Mouse (Mus musculus) heart, embryonic 10.5 days (tissue): ENCODE results near the gene Ube2i. TPM values are rescaled to one million over a fixed set of nuclear protein-coding genes. Genes with fewer than 3 reads are reported as not detected.
A peak's percentile ranks its signal among the peaks of the same experiment; 100 is the strongest.

Source experiments
- DNase-seq: peaks from one replicate; pipeline ENCODE4 v3.0.0-alpha.2; 2017; ENCODE audit warnings: low spot score
- H3K27ac ChIP-seq: fragments of 300-500 bp; sonication (generic); 2 replicates; pipeline ENCODE4 v1.5.1; 2016; ENCODE audit warnings: mild to moderate bottlenecking
- H3K27me3 ChIP-seq: fragments of 300-500 bp; sonication (generic); 2 replicates; pipeline ENCODE4 v1.6.1; 2016; ENCODE audit warnings: mild to moderate bottlenecking; ENCODE audit not compliant: poor library complexity, insufficient read depth, severe bottlenecking
- H3K36me3 ChIP-seq: fragments of 300-500 bp; sonication (generic); 2 replicates; pipeline ENCODE4 v1.6.1; 2016; ENCODE audit warnings: mild to moderate bottlenecking, moderate library complexity
- H3K4me1 ChIP-seq: fragments of 300-500 bp; sonication (generic); 2 replicates; pipeline ENCODE4 v1.6.1; 2016; ENCODE audit warnings: mild to moderate bottlenecking
- H3K4me3 ChIP-seq: fragments of 300-500 bp; sonication (generic); 2 replicates; pipeline ENCODE4 v1.5.1; 2016; ENCODE audit warnings: mild to moderate bottlenecking, moderate library complexity
- H3K9me3 ChIP-seq: fragments of 300-500 bp; sonication (generic); 2 replicates; pipeline ENCODE4 v1.6.1; 2016; ENCODE audit warnings: mild to moderate bottlenecking, moderate library complexity
- WGBS: fragments of 180-500 bp; shearing (Covaris S2); methylation state at CpG from one replicate; pipeline ENCODE4 v1.1.7; 2016; 5-methylcytosine and 5-hydroxymethylcytosine counted together
- polyA plus RNA-seq: library from polyadenylated mRNA; unstranded; fragments of >200 nt; fragmentation: Nextera tagmentation; extraction: Ambion mirVana; gene quantifications from 2 replicates; pipeline ENCODE4 v1.2.1, GENCODE M21; 2016

Gene Ube2i
- polyA plus RNA-seq, 1 experiment from 2014 or later = 716 TPM

DNA sequence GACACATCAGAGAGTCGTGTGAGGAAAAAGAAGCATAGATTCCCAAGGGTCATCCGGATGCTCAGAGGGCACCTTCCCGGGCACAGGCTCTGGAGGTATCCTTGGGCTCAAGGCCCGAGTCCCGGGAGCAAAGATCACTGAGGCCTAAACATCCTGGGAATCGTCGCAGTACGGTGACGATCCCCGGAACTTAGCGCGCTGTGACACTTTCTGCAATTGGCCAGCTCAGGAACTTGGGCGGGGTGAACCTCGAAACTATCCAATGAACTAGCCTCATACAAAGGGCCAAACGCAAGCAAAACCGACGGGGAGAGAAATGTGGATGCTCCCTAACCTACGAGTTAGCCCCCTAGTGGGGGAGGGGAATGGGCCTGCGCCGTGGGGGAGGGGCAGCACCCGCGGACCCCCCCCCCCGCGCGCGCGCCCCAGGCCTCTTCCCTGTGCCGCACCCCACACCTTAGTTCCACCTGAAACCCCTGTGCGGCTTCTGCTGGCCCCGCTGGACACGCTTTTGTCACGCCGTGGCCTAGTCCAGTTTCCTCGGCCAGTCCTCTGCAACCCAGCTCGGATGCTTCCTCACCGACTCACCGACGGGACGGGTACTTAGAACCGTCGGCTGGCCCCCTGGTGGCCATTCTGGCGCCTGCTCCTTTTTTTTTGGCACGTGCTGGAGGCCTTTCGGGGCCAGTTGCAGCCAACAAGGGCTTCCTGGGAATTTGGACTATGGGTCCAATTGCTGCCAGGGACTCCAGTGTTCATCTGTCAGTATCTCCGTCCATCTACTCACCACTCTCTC, 518 bp downstream of the Ube2i start:
- no peaks in the 10 kb centered on the region for H3K27me3 ChIP-seq
- H3K4me3 ChIP-seq = peak overlapping the region; percentile 98
- WGBS = under 1% methylated on average over 40 of the region's 45 CpGs
- H3K4me1 ChIP-seq = peaks cover 31% of the 10 kb centered on the region
- peak; percentile 96 for DNase-seq
- peak overlapping the region; percentile 100 for H3K27ac ChIP-seq
- H3K9me3 ChIP-seq = no peaks in the 10 kb centered on the region
- H3K36me3 ChIP-seq = peaks cover 15% of the 10 kb centered on the region

- Histone ChIP-seq H3K9me3 (no peaks in the 10 kb centered on the region), H3K4me3 (peak overlapping the region; percentile 98), H3K27ac (peak overlapping the region; percentile 100), H3K27me3 (no peaks in the 10 kb centered on the region), H3K36me3 (peaks cover 22% of the 10 kb centered on the region), H3K4me1 (peaks cover 31% of the 10 kb centered on the region)
- DNase-seq = peak; percentile 94
- 0% methylated on average over 90 of the region's 92 CpGs for WGBS
Observed at GRCm38 (mm10) chr17:25272951-25273705, 1.3 kb downstream of the Ube2i start.

- Histone ChIP-seq H3K27ac (peak overlapping the region; percentile 100), H3K27me3 (no peaks in the 10 kb centered on the region), H3K4me3 (peak overlapping the region; percentile 98), H3K36me3 (peaks cover 30% of the 10 kb centered on the region), H3K9me3 (no peaks in the 10 kb centered on the region), H3K4me1 (peaks cover 31% of the 10 kb centered on the region)
- WGBS = under 1% methylated on average over 10 of the region's 10 CpGs
- DNase-seq = no peak
Observed at GRCm38 (mm10) chr17:25272326-25272725, 2.1 kb downstream of the Ube2i start.

GRCm38 (mm10) chr17:25270795-25271335, 3.6 kb downstream of the Ube2i start:
- 72% methylated on average over 2 of the region's 2 CpGs for WGBS
- no peak for DNase-seq
- no peak overlapping the region for H3K27ac ChIP-seq
- peaks cover 31% of the 10 kb centered on the region for H3K4me1 ChIP-seq
- no peaks in the 10 kb centered on the region for H3K27me3 ChIP-seq
- H3K9me3 ChIP-seq = no peaks in the 10 kb centered on the region
- H3K36me3 ChIP-seq = peaks cover 45% of the 10 kb centered on the region
- peak overlapping the region; percentile 98 for H3K4me3 ChIP-seq

GRCm38 (mm10) chr17:25264453-25264852, 10.0 kb downstream of the Ube2i start:
- Histone ChIP-seq H3K36me3 (peaks cover 84% of the 10 kb centered on the region), H3K27me3 (no peaks in the 10 kb centered on the region), H3K4me1 (peaks cover under 1% of the 10 kb centered on the region; the same call in 1 of the 2 replicates), H3K9me3 (no peaks in the 10 kb centered on the region), H3K27ac (no peak overlapping the region), H3K4me3 (no peak overlapping the region)
- DNase-seq = no peak
- 68% methylated on average over 3 of the region's 3 CpGs for WGBS

DNA sequence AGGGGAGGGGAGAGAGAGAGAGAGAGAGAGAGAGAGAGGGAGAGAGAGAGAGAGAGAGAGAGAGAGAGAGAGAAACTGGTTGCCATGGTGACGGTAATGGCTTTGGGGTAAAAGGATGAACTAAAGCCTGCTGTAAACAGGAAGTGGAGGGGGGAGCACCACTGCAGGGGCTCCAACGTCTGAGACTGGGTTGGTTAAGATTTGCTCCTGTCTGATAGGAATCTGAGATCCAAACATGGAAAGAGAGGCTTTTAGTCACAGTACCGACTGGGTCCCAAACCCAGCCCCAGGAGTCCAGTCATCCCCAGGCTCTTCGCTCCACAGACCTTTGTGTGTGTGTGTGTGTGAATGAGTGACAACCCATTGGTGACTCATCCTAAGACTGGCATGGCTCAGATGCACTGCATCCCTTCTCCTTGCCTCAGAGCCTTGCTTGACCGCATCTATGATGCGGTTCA, 16.6 kb downstream of the Ube2i start:
- 54% methylated on average over 6 of the region's 6 CpGs for WGBS
- H3K9me3 ChIP-seq = no peaks in the 10 kb centered on the region
- H3K4me3 ChIP-seq = no peak overlapping the region
- H3K27me3 ChIP-seq = peaks cover 48% of the 10 kb centered on the region
- H3K36me3 ChIP-seq = peaks cover 31% of the 10 kb centered on the region
- no peak for DNase-seq
- no peak overlapping the region for H3K27ac ChIP-seq
- H3K4me1 ChIP-seq = peaks cover 21% of the 10 kb centered on the region

DNA sequence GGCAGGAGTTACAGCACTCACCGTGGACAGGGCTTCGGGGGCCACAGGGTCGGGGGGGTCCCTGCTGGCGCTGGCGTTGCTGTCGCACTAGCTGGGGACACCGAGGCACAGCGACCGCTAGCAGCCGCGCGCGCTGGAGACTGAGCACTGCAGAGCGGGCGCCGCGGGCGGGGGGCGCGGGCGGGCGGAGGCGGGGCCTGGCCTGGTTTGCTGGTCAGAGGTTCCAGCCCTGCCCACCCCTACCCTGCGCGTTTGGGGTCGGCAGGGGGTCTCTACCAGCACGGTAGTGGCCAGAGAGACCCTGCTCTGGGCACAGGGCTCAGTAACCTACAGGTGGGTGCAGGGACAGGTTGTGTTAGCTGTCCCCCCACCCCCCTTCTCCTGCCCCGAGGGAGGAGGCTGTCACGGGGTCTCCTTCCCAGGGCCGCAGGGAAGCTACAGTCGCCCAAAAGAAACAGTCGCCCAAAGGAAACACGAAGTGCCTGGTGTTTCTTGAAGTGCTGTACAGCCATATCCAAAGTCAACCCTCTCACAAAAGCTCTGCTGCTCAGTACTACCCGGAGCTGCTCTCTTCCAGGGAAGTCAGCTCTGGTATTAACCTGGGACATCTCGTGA, 18.2 kb downstream of the Ube2i start, which contains the start of gene Baiap3:
Gene Baiap3 (minus strand): TSS at position 225 of the 615 bp plus-strand sequence.
- Histone ChIP-seq H3K36me3 (peaks cover 25% of the 10 kb centered on the region), H3K4me1 (peaks cover 21% of the 10 kb centered on the region), H3K27ac (peak within 1 kb of the TSS; percentile 59), H3K9me3 (no peaks in the 10 kb centered on the region), H3K27me3 (peaks cover 64% of the 10 kb centered on the region), H3K4me3 (peak within 1 kb of the TSS; percentile 61)
- WGBS = 3% methylated on average over 35 of the region's 35 CpGs
- no peak for DNase-seq

DNA sequence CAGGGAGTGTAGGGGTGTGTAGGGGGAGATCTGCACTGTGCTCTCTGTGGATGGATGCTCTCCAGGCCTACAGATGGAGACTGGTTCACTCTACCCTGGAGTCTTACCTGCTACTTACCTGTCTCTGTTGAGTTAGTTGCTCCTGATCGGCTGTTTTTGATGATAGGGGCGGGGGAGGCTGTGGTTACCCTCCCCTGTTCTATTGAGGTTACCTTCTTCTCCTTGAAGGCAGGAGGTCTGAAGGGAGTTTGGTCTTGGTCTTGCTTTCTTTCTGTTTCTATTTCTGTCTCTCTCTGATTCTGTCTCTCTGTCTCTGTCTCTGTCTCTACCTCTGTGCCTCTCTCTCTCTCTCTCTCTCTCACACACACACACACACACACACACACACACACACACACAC, 19.3 kb downstream of the Ube2i start:
- WGBS = 48% methylated on average over 2 of the region's 2 CpGs
- H3K27ac ChIP-seq = peak overlapping the region; percentile 59; the same call in 1 of the 2 replicates
- no peaks in the 10 kb centered on the region for H3K9me3 ChIP-seq
- H3K36me3 ChIP-seq = peaks cover 20% of the 10 kb centered on the region
- DNase-seq = no peak
- 0 out of 2 replicates have a peak overlapping the region, but pooled peaks have one; percentile 61 for H3K4me3 ChIP-seq
- peaks cover 75% of the 10 kb centered on the region for H3K27me3 ChIP-seq
- peaks cover 21% of the 10 kb centered on the region for H3K4me1 ChIP-seq

DNA sequence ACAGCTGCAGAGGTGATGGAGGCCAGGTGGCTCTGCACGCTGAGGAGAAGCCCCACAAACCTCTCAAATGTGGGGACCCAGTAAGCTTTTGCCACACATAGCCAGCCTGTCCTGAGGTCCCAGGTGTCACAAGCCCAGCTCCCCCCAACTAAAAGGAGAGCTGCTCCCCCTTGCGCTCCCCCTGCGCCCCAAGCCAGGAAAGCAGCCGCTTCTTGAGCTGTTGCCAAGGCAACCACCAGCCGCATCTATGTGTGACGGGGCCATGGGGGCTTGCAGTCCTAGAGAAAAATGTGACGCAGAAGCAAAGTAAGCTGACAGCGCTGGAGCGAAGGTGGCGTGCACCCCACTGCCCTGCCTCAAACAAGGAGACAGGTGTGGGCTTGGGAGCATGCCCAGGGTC, 20.7 kb downstream of the Ube2i start:
- DNase-seq = no peak
- H3K4me3 ChIP-seq = no peak overlapping the region
- H3K27ac ChIP-seq = no peak overlapping the region
- WGBS = 42% methylated on average over 10 of the region's 10 CpGs
- H3K9me3 ChIP-seq = no peaks in the 10 kb centered on the region
- H3K4me1 ChIP-seq = peaks cover 21% of the 10 kb centered on the region
- peaks cover 83% of the 10 kb centered on the region for H3K27me3 ChIP-seq
- H3K36me3 ChIP-seq = peaks cover 7% of the 10 kb centered on the region; the same call in 1 of the 2 replicates

- peaks cover 93% of the 10 kb centered on the region for H3K27me3 ChIP-seq
- no peak overlapping the region for H3K27ac ChIP-seq
- DNase-seq = no peak
- WGBS = 41% methylated on average over 3 of the region's 3 CpGs
- no peaks in the 10 kb centered on the region for H3K36me3 ChIP-seq
- peaks cover 21% of the 10 kb centered on the region for H3K4me1 ChIP-seq
- H3K9me3 ChIP-seq = no peaks in the 10 kb centered on the region
- no peak overlapping the region for H3K4me3 ChIP-seq
Observed at GRCm38 (mm10) chr17:25252643-25253042, 21.8 kb downstream of the Ube2i start.

GRCm38 (mm10) chr17:25250181-25250835, 24.1 kb downstream of the Ube2i start:
- Histone ChIP-seq H3K27me3 (peaks cover 89% of the 10 kb centered on the region), H3K36me3 (peaks cover 4% of the 10 kb centered on the region; the same call in 1 of the 2 replicates), H3K4me1 (peaks cover 7% of the 10 kb centered on the region), H3K9me3 (no peaks in the 10 kb centered on the region), H3K27ac (no peak overlapping the region), H3K4me3 (no peak overlapping the region)
- DNase-seq = no peak
- WGBS = 80% methylated on average over 8 of the region's 8 CpGs
